Mouse (Mus musculus) neural tube, embryonic 12.5 days (tissue): ENCODE measurements around the gene D930007J09Rik. TPM values are rescaled to one million over a fixed set of nuclear protein-coding genes. Genes with fewer than 3 reads are reported as not detected.

Experiments
- ATAC-seq: fragments of 200-750 bp; cut with Nextera tagmentation; 2 replicates; pipeline ENCODE4 v1.8.0; 2017; ENCODE audit warnings: low read depth, mild to moderate bottlenecking, moderate TSS enrichment, moderate library complexity; ENCODE audit not compliant: low FRiP score
- H3K27ac ChIP-seq: fragments of 300-500 bp; sonication (generic); 2 replicates; pipeline ENCODE4 v1.5.1; 2016
- H3K27me3 ChIP-seq: fragments of 300-500 bp; sonication (generic); replicated peaks from 2 replicates; pipeline ENCODE4 v1.6.1; 2016; ENCODE audit warnings: mild to moderate bottlenecking
- H3K36me3 ChIP-seq: fragments of 300-500 bp; sonication (generic); 2 replicates; pipeline ENCODE4 v1.6.1; 2016; ENCODE audit warnings: mild to moderate bottlenecking
- H3K4me1 ChIP-seq: fragments of 300-500 bp; sonication (generic); 2 replicates; pipeline ENCODE4 v1.6.1; 2016
- H3K4me2 ChIP-seq: fragments of 300-500 bp; sonication (generic); replicated peaks from 2 replicates; pipeline ENCODE4 v1.6.1; 2016; ENCODE audit warnings: mild to moderate bottlenecking
- H3K4me3 ChIP-seq: fragments of 300-500 bp; sonication (generic); 2 replicates; pipeline ENCODE4 v1.5.1; 2016
- H3K9ac ChIP-seq: fragments of 300-500 bp; sonication (generic); 2 replicates; pipeline ENCODE4 v1.6.1; 2016; ENCODE audit warnings: mild to moderate bottlenecking
- H3K9me3 ChIP-seq: fragments of 300-500 bp; sonication (generic); 2 replicates; pipeline ENCODE4 v1.6.1; 2016; ENCODE audit warnings: mild to moderate bottlenecking
- WGBS: fragments of 180-500 bp; shearing (Covaris S2); methylation state at CpG from one replicate; pipeline ENCODE4 v1.1.7; 2016; 5-methylcytosine and 5-hydroxymethylcytosine counted together
- polyA plus RNA-seq: library from polyadenylated mRNA; unstranded; fragments of >200 nt; fragmentation: Nextera tagmentation; extraction: Ambion mirVana; gene quantifications from 2 replicates; pipeline ENCODE4 v1.2.1, GENCODE M21; 2016

The D930007J09Rik gene
- polyA plus RNA-seq, 1 experiment from 2014 or later: not detected

DNA sequence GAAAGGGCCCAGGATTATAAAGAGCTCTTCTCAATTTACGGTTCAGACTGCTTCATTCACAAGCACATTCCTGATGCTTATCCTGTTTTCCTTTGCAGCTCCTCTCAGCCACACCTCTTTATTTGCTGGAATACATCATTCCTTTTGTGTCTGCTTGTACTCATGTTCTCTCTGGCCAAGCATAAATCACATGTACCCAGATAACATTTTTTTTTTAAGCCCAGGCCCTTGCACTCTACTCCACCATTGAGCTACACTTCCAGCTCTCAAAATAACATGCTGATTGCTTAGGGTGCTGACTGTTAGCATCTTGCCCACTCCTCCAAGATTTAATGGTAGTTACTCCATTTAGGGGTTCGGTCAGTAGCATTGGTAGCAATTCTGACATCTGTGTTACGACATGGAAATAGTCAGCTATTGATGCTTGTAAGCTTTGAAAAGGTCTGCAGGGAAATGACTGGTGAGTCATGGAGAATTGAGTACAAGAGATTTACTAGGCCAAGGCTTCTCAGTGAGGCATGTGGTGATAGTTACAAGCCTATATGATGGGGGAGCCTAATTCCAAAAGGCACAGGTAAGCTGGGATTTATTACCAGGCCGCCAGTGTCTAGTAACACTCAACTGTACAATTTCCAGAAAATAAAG is 1.2 kb upstream of the D930007J09Rik start:
- H3K4me2 ChIP-seq: peak overlapping the region; percentile 70
- 0 out of 2 replicates have a peak overlapping the region, but pooled peaks have one; percentile 13 for H3K9ac ChIP-seq
- peaks cover 21% of the 10 kb centered on the region for H3K4me1 ChIP-seq
- peak overlapping the region; percentile 72 for H3K4me3 ChIP-seq
- ATAC-seq: no peak
- WGBS: 60% methylated on average over 4 of the region's 4 CpGs
- no peaks in the 10 kb centered on the region for H3K9me3 ChIP-seq
- H3K27me3 ChIP-seq: no peaks in the 10 kb centered on the region
- H3K36me3 ChIP-seq: peaks cover 15% of the 10 kb centered on the region
- no peak overlapping the region for H3K27ac ChIP-seq

GRCm38 (mm10) chr13:32801693-32802221 is 892 bp downstream of the D930007J09Rik start, which contains the start of gene Wrnip1:
Gene Wrnip1, plus strand, starts transcription at chr13:32802038.
- Histone ChIP-seq H3K27me3 (no peaks in the 10 kb centered on the region), H3K9ac (peak within 1 kb of the TSS; percentile 85), H3K4me1 (peaks cover 18% of the 10 kb centered on the region), H3K9me3 (no peaks in the 10 kb centered on the region), H3K4me2 (peak within 1 kb of the TSS; percentile 70), H3K27ac (peak within 1 kb of the TSS; percentile 28), H3K36me3 (peaks cover 7% of the 10 kb centered on the region), H3K4me3 (peak within 1 kb of the TSS; percentile 72)
- under 1% methylated on average over 44 of the region's 51 CpGs for WGBS
- ATAC-seq: peak; percentile 97

GRCm38 (mm10) chr13:32800859-32801258 is 1.8 kb downstream of the D930007J09Rik start:
- Histone ChIP-seq H3K4me2 (peak overlapping the region; percentile 70), H3K9me3 (no peaks in the 10 kb centered on the region), H3K27me3 (no peaks in the 10 kb centered on the region), H3K4me3 (no peak overlapping the region), H3K4me1 (peaks cover 18% of the 10 kb centered on the region), H3K27ac (no peak overlapping the region), H3K9ac (no peak overlapping the region), H3K36me3 (no peaks in the 10 kb centered on the region)
- no peak for ATAC-seq

GRCm38 (mm10) chr13:32799131-32799530 is 3.5 kb downstream of the D930007J09Rik start:
- Histone ChIP-seq H3K4me2 (no peak overlapping the region), H3K36me3 (no peaks in the 10 kb centered on the region), H3K27me3 (no peaks in the 10 kb centered on the region), H3K4me3 (no peak overlapping the region), H3K9me3 (no peaks in the 10 kb centered on the region), H3K4me1 (peaks cover 14% of the 10 kb centered on the region), H3K27ac (no peak overlapping the region), H3K9ac (no peak overlapping the region)
- ATAC-seq: no peak
- WGBS: 72% methylated on average over 2 of the region's 2 CpGs

GRCm38 (mm10) chr13:32797085-32797484 is 5.6 kb downstream of the D930007J09Rik start:
- Histone ChIP-seq H3K27ac (no peak overlapping the region), H3K27me3 (no peaks in the 10 kb centered on the region), H3K36me3 (no peaks in the 10 kb centered on the region), H3K4me1 (0 out of 2 replicates have a peak, but pooled peaks cover 3% of the 10 kb centered on the region), H3K4me2 (no peak overlapping the region), H3K9me3 (no peaks in the 10 kb centered on the region), H3K4me3 (no peak overlapping the region), H3K9ac (no peak overlapping the region)
- 81% methylated on average over 1 of the region's 1 CpGs for WGBS
- ATAC-seq: no peak

DNA sequence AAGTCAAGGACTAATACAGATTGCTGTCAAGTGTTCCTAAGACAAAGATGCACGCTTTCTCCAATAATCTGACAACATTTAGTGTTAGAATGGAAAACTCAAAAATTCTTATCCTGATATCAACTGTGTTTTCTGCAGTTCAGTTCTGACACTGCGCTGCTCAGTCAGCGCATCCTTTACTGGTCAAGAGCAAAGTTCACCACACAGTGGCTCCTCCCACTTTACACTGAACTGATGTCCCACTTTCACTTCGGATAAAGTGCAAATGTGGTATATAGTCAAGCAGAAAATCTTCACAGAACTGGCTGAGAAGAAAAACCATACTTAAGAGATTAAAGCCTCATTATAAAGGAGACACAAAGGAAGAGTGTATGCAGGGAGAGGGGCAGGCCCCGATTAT is 7.5 kb downstream of the D930007J09Rik start:
- H3K36me3 ChIP-seq: no peaks in the 10 kb centered on the region
- H3K9me3 ChIP-seq: no peaks in the 10 kb centered on the region
- no peak overlapping the region for H3K9ac ChIP-seq
- no peaks in the 10 kb centered on the region for H3K4me1 ChIP-seq
- WGBS: 93% methylated on average over 5 of the region's 5 CpGs
- no peaks in the 10 kb centered on the region for H3K27me3 ChIP-seq
- no peak overlapping the region for H3K27ac ChIP-seq
- H3K4me2 ChIP-seq: no peak overlapping the region
- ATAC-seq: no peak
- no peak overlapping the region for H3K4me3 ChIP-seq

- no peaks in the 10 kb centered on the region for H3K36me3 ChIP-seq
- 88% methylated on average over 2 of the region's 2 CpGs for WGBS
- H3K4me3 ChIP-seq: no peak overlapping the region
- H3K9me3 ChIP-seq: no peaks in the 10 kb centered on the region
- no peak for ATAC-seq
- no peaks in the 10 kb centered on the region for H3K27me3 ChIP-seq
- H3K9ac ChIP-seq: no peak overlapping the region
- no peak overlapping the region for H3K4me2 ChIP-seq
- no peak overlapping the region for H3K27ac ChIP-seq
- no peaks in the 10 kb centered on the region for H3K4me1 ChIP-seq
These were observed 8.0 kb downstream of the D930007J09Rik start for GRCm38 (mm10) chr13:32794619-32795018.

GRCm38 (mm10) chr13:32789781-32790180 is 12.9 kb downstream of the D930007J09Rik start:
- Histone ChIP-seq H3K4me1 (no peaks in the 10 kb centered on the region), H3K4me3 (no peak overlapping the region), H3K27ac (no peak overlapping the region), H3K4me2 (no peak overlapping the region), H3K36me3 (no peaks in the 10 kb centered on the region), H3K9ac (no peak overlapping the region), H3K27me3 (no peaks in the 10 kb centered on the region), H3K9me3 (no peaks in the 10 kb centered on the region)
- no peak for ATAC-seq
- 84% methylated on average over 4 of the region's 4 CpGs for whole genome bisulfite sequencing

GRCm38 (mm10) chr13:32787584-32787983 is 15.1 kb downstream of the D930007J09Rik start:
- ATAC-seq: no peak
- Histone ChIP-seq H3K9ac (no peak overlapping the region), H3K27ac (no peak overlapping the region), H3K9me3 (no peaks in the 10 kb centered on the region), H3K4me2 (no peak overlapping the region), H3K4me1 (no peaks in the 10 kb centered on the region), H3K4me3 (no peak overlapping the region), H3K36me3 (no peaks in the 10 kb centered on the region), H3K27me3 (no peaks in the 10 kb centered on the region)
- 85% methylated on average over 2 of the region's 2 CpGs for WGBS

DNA sequence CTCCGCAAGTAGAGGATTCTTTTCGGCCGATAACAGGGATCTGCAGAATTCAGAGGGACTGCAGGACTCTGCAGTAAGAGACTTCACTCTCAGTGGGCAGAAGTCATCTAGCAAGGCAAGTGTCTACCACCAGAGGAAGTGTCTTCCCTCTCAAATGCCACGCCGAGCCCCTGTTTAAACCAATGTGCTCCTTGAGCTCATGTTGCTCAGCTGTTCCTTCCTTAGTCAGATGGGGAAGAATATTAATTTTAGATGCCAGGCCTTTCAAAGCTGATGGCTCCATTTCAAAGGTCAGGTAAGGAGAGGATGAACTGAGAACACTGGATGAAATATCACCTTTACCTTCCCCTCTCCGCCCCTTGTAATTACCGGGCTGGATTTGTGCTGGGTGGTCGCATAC is 18.8 kb downstream of the D930007J09Rik start, which contains the start of gene Mylk4:
TSS of gene Mylk4 (minus strand) at position 139 of the 400 bp plus-strand sequence.
- H3K4me2 ChIP-seq: no peak within 1 kb of the TSS
- H3K27ac ChIP-seq: no peak within 1 kb of the TSS
- ATAC-seq: no peak
- H3K36me3 ChIP-seq: no peaks in the 10 kb centered on the region
- H3K4me3 ChIP-seq: no peak within 1 kb of the TSS
- no peaks in the 10 kb centered on the region for H3K9me3 ChIP-seq
- no peaks in the 10 kb centered on the region for H3K27me3 ChIP-seq
- H3K4me1 ChIP-seq: no peaks in the 10 kb centered on the region
- 87% methylated on average over 8 of the region's 8 CpGs for WGBS
- H3K9ac ChIP-seq: no peak within 1 kb of the TSS

GRCm38 (mm10) chr13:32783055-32783454 is 19.6 kb downstream of the D930007J09Rik start:
- WGBS: 72% methylated on average over 5 of the region's 5 CpGs

GRCm38 (mm10) chr13:32778861-32779260 is 23.8 kb downstream of the D930007J09Rik start:
- WGBS: 74% methylated on average over 3 of the region's 3 CpGs
- Histone ChIP-seq H3K36me3 (no peaks in the 10 kb centered on the region), H3K4me3 (no peak overlapping the region), H3K4me2 (no peak overlapping the region), H3K9me3 (no peaks in the 10 kb centered on the region), H3K4me1 (no peaks in the 10 kb centered on the region), H3K9ac (no peak overlapping the region), H3K27me3 (no peaks in the 10 kb centered on the region), H3K27ac (no peak overlapping the region)
- ATAC-seq: no peak

More at GRCm38 (mm10) chr13:32783055-32783454, 19.6 kb downstream of the D930007J09Rik start:
- Histone ChIP-seq H3K36me3 (no peaks in the 10 kb centered on the region), H3K4me2 (no peak overlapping the region), H3K27ac (no peak overlapping the region), H3K4me1 (no peaks in the 10 kb centered on the region), H3K9me3 (no peaks in the 10 kb centered on the region), H3K9ac (no peak overlapping the region), H3K4me3 (no peak overlapping the region), H3K27me3 (no peaks in the 10 kb centered on the region)
- ATAC-seq: no peak

DNA sequence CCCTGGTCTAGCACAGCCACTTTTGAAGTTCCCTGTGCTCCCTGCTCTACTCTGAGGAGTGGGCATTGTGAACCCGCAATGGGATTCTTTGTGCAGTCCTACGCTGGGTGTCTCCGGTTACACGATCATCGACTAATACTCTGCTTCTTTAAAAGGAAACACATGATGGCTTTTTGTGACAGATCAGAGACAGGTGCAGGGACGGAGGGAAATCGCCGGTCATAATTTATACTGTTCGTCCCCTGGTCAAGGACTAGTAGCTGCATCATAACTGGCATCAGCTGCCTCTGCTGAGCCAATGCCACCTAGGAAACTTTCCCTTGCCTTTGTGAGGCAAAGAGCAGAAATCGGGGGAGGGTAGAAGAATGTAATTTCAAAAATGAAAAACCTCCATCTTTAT is 26.3 kb downstream of the D930007J09Rik start:
- H3K9me3 ChIP-seq: no peaks in the 10 kb centered on the region
- no peak overlapping the region for H3K9ac ChIP-seq
- H3K4me1 ChIP-seq: no peaks in the 10 kb centered on the region
- 87% methylated on average over 10 of the region's 10 CpGs for WGBS
- no peaks in the 10 kb centered on the region for H3K36me3 ChIP-seq
- H3K4me2 ChIP-seq: no peak overlapping the region
- no peak for ATAC-seq
- H3K4me3 ChIP-seq: no peak overlapping the region
- no peaks in the 10 kb centered on the region for H3K27me3 ChIP-seq
- H3K27ac ChIP-seq: no peak overlapping the region
